Mouse (Mus musculus): ENCODE data around the gene Ermap.

Ermap gene

GRCm38 (mm10) chr4:119137313-119137712, 52.5 kb downstream of the Ermap start:
- DNase-seq (ENCODE audit: low spot score in 2 of 2), result no peak

DNA sequence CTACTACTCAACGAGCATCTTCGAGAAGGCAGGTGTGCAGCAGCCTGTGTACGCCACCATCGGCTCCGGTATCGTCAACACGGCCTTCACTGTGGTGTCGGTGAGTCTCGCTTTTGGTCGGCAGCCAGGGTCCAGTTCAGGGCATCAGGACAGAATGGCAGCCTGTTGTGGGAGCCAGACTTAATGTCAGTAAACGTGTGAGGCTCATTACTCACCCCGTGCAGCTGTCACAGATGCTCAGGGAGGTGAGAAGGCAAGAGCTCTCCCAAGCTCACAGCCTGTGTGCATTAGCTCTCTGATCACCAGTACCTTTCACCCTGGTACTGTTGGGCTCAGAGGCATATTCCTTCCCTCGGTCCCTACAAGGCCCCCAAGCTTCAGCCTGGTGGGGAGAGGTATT, 56.0 kb downstream of the Ermap start:
- no peak for DNase-seq (ENCODE audit: low spot score in 2 of 2)

DNA sequence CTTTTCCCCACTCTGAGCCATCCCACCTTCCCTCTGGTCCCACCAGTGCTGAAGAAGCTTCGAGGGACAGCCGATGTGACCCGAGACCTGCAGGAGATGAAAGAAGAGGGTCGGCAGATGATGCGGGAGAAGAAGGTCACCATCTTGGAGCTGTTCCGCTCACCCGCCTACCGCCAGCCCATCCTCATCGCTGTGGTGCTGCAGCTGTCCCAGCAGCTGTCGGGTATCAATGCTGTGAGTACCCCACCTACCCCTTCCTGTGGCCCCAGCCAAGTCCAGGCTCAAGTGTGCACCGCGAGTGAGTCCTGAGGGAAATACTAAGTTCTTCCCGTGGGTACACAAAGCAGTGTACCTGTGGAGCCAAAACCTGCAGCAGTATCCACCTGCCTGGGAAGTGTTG, 56.5 kb downstream of the Ermap start:
- no peak for DNase-seq (ENCODE audit: low spot score in 2 of 2)

GRCm38 (mm10) chr4:119131189-119131910, 58.5 kb downstream of the Ermap start:
- no peak for DNase-seq (ENCODE audit: low spot score in 2 of 2)

- no peak for DNase-seq (ENCODE audit: low spot score in 2 of 2)
Observed at GRCm38 (mm10) chr4:119129096-119129495, 60.7 kb downstream of the Ermap start.

GRCm38 (mm10) chr4:119128547-119128946, 61.3 kb downstream of the Ermap start:
- no peak for DNase-seq (ENCODE audit: low spot score in 2 of 2)

GRCm38 (mm10) chr4:119127229-119127628, 62.6 kb downstream of the Ermap start:
- DNase-seq (ENCODE audit: low spot score in 2 of 2), result no peak

- no peak for DNase-seq (ENCODE audit: low spot score in 2 of 2)
Observed at GRCm38 (mm10) chr4:119125577-119126270, 64.1 kb downstream of the Ermap start.

Measured in right cerebral cortex, adult 2 months (tissue).